Mouse (Mus musculus) bone marrow, adult 2 months (tissue): ENCODE results near the gene Rftn1.

Source experiments
- CTCF ChIP-seq: fragments of 200-500 bp; IDR thresholded peaks from 2 replicates; pipeline ENCODE4 v1.5.1; 2011; ENCODE audit warnings: low read length, control low read depth; ENCODE audit not compliant: control insufficient read depth, insufficient read depth
- POLR2A ChIP-seq: fragments of 200-500 bp; IDR thresholded peaks from 2 replicates; pipeline ENCODE4 v1.6.1; 2011; ENCODE audit warnings: low read depth, mild to moderate bottlenecking, control low read depth, low read length, borderline replicate concordance; ENCODE audit not compliant: control insufficient read depth

DNA sequence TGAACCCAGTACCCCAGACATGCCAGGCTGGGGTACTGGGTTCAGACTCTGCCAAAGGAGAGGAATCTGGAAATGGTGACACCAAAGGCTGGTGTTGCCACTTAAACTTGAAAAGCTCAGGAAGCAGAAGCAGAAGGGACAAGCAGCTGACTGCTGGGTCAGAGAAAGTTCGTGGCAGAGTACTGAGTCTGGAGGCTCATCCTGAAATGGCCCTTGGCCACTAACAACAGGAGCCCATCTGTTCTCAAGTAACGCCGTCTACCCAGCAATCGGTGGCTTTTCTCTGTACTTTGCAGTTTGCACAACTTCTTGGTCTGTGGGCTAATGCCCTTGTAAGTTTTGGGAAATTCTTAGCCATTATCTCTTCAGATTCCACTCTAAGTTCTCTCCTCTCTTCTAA is 60.1 kb downstream of the Rftn1 start:
- no peak for TF ChIP-seq POLR2A
- no peak for TF ChIP-seq CTCF
